In the genomic region with DNA sequence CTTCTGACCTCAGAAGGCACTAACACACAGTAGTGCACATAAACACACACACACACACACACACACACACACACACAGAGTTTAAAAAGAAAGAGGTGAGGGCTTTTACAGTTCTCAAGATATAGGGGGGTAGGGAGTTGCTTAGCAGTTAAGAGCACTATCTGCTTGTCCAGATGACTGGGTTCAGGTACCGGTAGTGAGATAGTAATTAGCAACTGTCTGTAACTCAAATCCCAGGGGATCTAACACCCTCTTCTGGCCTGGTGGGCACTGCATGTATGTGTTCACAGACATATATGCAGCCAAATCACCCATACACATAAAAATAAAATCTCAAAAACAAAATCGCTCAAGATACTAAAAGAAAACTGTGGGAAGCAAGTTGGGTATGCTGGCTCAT, we compare ENCODE assay signal across 17 mouse cellular contexts.
"Had no signal": no experiment of that assay in that cellular context is flagged by ENCODE, and none has a peak within 500 bp of the region (broad histone marks: within the 10 kb centered on the region; RNA-seq: fewer than 3 reads in every experiment).

No protein-coding gene starts in this region.

- DNase-seq: kidney, adult 2 months; kidney, postnatal 36 days; layer of hippocampus, postnatal 36 days; lung, adult 2 months; lung, postnatal 14 days; lung, postnatal 4 days; thymus, adult 18-20 months; thymus, postnatal 36 days had no signal

- ATAC-seq: intestine, postnatal 0 days; midbrain, embryonic 13.5 days; midbrain, embryonic 16.5 days had no signal

- H3K27ac ChIP-seq: kidney, postnatal 0 days; left cerebral cortex, adult 2 months; limb, embryonic 12.5 days; limb, embryonic 15.5 days; midbrain, embryonic 10.5 days; midbrain, embryonic 13.5 days had no signal

- H3K27me3 ChIP-seq: limb, embryonic 12.5 days; limb, embryonic 15.5 days; midbrain, embryonic 13.5 days had no signal

- H3K4me1 ChIP-seq: limb, embryonic 12.5 days; limb, embryonic 15.5 days; midbrain, embryonic 10.5 days; midbrain, embryonic 13.5 days had no signal

- H3K9me3 ChIP-seq: limb, embryonic 12.5 days; limb, embryonic 15.5 days; midbrain, embryonic 10.5 days; midbrain, embryonic 13.5 days had no signal

- H3K4me2 ChIP-seq: limb, embryonic 12.5 days; limb, embryonic 15.5 days; midbrain, embryonic 13.5 days had no signal

- H3K4me3 ChIP-seq: left cerebral cortex, adult 2 months; limb, embryonic 12.5 days; limb, embryonic 15.5 days; midbrain, embryonic 10.5 days; midbrain, embryonic 13.5 days; myocyte had no signal

- H3K9ac ChIP-seq: limb, embryonic 12.5 days; limb, embryonic 15.5 days; midbrain, embryonic 13.5 days had no signal
